Mouse (Mus musculus): ENCODE data around the gene Osbpl10.
A peak's percentile ranks its signal among the peaks of the same experiment; 100 is the strongest.

GRCm38 (mm10) chr9:115089644-115090043, 111.3 kb downstream of the Osbpl10 start:
- peak; percentile 56 for TF ChIP-seq CTCF (IDR thresholded peaks at IDR 0.05; ENCODE audit: low read depth)
- no peak for TF ChIP-seq EP300 (optimal IDR thresholded peaks at IDR 0.05)

Data from stomach, postnatal 0 days (tissue).